Mouse (Mus musculus): ENCODE measurements at regions not wholly inside any gene's neighbourhood (a gene's known extent, or its start where the extent isn't known, plus 50 kb on each side); places are given as distances from the start of the nearest gene placed in this dataset.

DNA sequence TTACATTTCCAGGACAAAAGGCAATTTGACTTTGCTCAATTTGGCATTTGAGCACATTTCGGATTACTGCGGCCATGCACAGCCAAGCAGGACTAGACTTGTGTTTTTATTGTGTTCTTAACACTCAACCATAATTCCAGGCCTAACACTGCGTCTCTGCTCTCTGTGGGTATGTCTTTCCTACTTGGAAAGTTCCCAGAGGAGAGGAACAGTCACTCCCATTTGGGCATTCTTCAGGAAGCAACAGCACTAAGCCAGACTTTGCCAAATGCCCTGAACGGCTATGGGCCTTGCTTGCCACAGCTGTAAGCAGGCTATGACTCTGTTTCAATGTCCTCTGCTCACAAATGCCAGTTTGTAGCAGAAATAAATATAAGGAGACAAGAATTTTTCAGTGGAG, 56.5 kb upstream of the Pdk3 start:
- no peak for ATAC-seq (ENCODE audit: low TSS enrichment)

DNA sequence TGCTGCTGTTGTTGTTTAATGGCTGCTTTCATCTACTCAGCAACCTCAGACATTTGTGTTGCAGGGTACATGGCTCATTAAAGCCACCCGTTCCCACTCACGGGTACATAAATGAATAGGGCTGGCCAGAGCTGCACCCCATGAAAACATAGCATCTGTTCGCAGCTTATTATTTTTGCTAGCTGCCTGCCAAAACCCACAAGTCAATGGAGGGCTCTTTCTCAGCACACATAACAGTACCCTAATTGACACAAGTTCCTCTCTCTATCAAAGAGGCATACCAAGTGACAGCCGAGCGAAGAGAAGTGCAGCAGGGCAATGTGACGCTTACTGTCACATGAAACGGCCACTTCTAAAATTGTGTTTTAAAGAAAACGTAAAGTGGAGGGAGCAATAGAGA, 57.0 kb upstream of the Pdk3 start:
- peak; percentile 58 for ATAC-seq (ENCODE audit: low TSS enrichment)

DNA sequence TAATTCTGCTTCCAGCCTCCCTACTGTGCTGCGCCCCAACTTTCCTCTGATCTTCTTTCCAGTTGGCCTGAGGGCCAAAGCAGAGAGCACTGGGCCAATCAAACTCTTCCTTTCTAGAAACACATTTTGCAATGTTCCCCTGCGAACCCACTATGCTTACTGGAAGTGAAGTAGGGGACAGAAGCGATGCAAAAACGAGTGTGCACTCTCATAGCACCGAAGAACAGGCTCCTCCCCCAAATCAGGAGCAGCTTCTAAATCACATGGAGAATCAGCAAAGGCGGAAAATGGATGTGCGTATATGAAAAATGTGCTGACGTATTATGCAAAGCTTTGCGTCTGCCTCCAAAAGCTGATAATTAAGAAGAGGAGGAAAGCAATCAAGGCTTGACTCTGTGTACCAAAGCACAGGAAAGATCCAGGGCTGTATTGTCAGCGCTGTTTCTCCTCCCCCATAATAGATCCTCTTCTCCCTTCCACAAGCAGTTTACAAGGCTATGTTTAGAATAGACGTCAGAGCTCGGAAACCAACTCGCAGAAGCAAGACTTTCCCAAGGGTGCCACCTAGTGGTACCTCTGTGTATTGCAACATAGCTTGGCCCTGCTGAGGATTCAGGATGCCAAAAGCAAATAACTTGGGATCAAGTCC, 57.5 kb upstream of the Pdk3 start:
- peak; percentile 97 for ATAC-seq (ENCODE audit: low TSS enrichment)

DNA sequence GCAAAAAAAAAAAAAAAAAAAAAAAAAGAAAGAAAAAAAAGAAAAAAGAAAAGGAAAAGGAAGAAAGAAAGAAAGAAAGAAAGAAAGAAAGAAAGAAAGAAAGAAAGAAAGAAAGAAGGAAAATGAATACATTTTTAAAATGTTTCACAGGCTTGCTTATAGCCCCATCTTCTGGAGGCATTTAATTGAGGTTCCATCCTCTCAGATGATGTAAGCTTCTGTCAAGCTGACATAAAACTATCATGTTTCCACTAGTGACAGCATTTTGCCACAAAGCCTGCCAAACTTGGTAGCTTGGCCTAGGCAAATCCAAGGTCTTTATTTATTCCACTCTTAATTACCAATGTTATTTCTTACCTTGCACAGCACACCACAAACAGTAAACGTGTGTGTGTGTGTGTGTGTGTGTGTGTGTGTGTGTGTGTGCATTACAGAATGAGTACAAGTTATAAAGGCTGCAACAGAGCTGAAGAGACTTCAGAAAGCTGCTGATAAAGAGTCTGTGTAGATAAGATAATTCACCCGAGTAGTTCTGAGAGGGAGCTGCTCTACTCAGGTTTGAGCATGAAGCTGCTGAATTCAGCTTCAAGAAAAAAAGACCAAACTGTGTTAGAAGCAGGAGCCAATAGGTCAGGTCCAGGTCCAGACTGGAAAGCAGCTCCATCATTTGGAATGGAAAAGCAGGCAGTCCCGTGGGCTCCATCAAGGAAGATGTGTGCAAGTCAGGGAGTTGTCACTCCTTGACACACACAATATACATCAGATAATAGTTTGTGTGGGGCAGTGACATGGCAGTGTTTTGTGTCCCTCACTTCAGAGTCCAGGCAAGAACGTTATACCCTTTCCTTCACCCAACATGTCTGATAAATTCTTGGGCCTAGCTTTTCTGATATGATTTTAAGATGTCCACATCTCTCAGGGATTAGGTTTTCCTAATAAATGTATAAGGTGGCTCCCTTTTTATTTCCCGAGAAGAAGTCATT, 65.1 kb upstream of the Pdk3 start:
- ATAC-seq (ENCODE audit: low TSS enrichment), result no peak

DNA sequence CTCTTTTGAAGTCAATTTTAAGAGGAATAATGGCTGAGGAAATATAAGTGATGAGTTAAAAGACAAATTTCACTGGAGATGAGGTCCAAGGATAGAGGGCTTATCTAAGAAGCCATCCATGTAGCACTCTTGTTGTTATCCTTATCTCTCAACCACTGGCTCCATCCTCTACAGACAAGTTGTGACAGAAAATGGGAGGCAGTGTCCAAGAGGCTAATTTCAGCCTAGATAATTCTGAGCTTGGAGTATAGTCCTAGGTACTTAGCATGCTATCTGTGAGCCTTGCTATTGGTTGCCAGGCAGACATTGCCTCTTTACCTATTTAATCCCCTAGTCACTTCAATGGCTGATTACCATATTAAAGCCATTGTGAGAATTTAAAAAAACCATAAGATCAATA, 65.2 kb upstream of the AU015836 start:
- no peak for ATAC-seq (ENCODE audit: low TSS enrichment)

DNA sequence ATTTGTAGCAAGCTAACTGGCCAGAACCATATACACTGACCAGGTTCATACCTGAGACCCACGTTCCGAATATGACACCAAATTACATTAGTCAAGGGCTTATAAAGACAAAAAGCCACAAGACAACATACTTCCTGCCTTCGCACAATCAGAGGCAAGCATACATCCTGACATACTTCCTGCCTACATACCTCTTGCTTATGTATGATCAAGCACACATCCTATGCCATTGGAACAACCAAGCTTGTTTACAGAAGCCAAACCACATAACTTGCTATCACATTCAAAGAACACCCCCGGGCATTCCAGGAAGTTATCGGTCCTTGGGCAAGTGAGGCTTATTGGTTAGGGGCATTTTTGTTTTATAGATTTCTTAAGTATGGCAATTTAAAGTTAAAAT, 62.9 kb upstream of the AU015836 start:
- ATAC-seq (ENCODE audit: low TSS enrichment), result no peak

DNA sequence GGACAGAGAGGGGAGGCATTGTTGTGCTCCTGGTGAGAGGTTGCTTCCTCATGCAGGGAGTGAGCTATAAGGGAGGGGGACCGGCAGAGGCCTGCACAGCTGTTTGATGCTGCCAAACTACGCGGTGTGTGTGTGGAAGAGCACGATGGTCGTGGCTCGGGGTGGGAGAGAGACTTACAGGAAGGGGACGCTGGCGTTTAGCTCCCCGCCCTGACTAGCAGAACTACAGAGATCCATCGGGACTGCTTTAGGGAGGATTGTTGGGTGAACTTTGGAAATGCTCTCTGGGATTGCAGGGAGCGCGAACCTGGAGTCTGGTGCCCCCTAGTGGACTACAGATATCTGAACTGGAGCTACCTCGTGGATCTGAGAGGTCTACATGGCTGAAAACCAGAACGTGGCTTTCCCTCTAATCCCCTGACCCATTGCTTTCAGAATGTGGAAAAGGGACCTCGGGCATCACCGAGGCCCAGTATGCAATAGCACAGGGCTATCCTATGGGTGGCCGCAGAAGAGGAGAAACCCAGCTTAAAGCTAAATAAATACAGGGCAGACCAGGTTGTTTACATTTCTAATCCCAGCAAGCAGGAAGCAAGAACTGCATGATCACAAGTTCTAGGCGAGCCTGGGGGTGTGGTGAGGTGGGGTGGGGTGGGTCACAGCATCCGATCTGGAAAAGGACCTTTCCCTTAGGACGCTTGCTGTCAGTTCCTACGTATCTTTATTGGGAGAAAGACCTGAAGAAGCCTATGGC, 57.2 kb upstream of the AU015836 start:
- peak; percentile 95 for ATAC-seq (ENCODE audit: low TSS enrichment)

DNA sequence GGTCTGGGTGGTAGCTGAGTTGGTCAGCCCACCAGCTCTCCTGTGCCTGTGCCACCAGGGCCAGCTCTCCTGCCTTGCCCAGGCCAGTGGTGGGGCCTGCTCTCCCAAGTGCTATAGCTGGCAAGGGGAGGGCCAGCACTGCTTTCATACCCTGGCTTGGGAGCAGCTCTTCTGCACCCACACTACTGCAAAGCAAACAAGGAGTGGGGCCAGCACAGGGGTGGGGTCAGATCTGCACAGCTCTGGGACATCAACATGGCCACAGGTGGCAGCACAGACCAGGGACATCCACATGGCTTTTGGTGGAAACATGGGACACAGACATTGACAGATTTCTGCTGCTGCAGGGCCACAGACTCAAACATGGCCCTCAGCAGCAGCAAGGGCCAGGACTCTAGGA, 52.9 kb upstream of the AU015836 start:
- no peak for ATAC-seq (ENCODE audit: low TSS enrichment)

DNA sequence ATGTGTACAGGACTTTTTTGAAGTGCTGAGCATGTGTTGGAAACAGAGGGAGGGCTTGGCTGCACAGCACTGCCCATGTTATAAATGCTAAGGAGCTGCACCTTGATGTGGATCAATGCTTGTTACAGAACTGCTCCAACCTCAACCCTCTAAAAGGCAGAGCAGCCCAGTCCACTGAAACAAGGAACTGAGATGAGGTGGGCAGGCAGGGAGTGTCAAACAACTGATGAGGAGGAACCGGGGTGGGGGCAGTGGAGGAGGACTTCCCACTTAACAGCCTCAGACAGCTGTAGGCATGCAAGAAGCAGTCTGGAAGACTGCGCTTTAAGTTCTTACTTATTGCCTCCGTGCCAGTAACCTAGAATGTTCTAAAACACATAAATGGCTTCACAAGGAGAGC, 51.1 kb upstream of the AU015836 start:
- 0 out of 2 replicates have a peak, but pooled peaks have one; percentile 34 for ATAC-seq (ENCODE audit: low TSS enrichment)
